Mouse (Mus musculus) right cerebral cortex, postnatal 36 days (tissue): ENCODE results near the gene Itpr1.
A peak's percentile ranks its signal among the peaks of the same experiment; 100 is the strongest.

ENCODE experiments used
- DNase-seq, 2 experiments: peaks; one replicate each; pipeline ENCODE4 v3.0.0; 2022; ENCODE audit warnings: low spot score in 2 of 2, mixed read lengths in 1 of 2

Gene Itpr1

GRCm38 (mm10) chr6:108435467-108435866 is 222.6 kb downstream of the Itpr1 start:
- no peak for DNase-seq

GRCm38 (mm10) chr6:108436608-108437007 is 223.7 kb downstream of the Itpr1 start:
- DNase-seq = peak in 1 of 2 experiments; percentile 52

GRCm38 (mm10) chr6:108441290-108441689 is 228.4 kb downstream of the Itpr1 start:
- DNase-seq = no peak

GRCm38 (mm10) chr6:108442291-108442690 is 229.4 kb downstream of the Itpr1 start:
- no peak for DNase-seq

- DNase-seq = peak; percentile 37 to 73
Observed at GRCm38 (mm10) chr6:108444435-108444834, 231.5 kb downstream of the Itpr1 start.

GRCm38 (mm10) chr6:108445006-108445405 is 232.1 kb downstream of the Itpr1 start:
- DNase-seq = no peak

- DNase-seq = no peak
Observed at GRCm38 (mm10) chr6:108446766-108447165, 233.9 kb downstream of the Itpr1 start.

- DNase-seq = peak in 1 of 2 experiments; percentile 65
Observed at GRCm38 (mm10) chr6:108447179-108447845, 234.4 kb downstream of the Itpr1 start.

GRCm38 (mm10) chr6:108448016-108448735 is 235.3 kb downstream of the Itpr1 start:
- DNase-seq = no peak

- DNase-seq = no peak
Observed at GRCm38 (mm10) chr6:108448864-108449263, 236.0 kb downstream of the Itpr1 start.

GRCm38 (mm10) chr6:108451536-108451935 is 238.6 kb downstream of the Itpr1 start:
- no peak for DNase-seq

- DNase-seq = no peak
Observed at GRCm38 (mm10) chr6:108453618-108454017, 240.7 kb downstream of the Itpr1 start.

GRCm38 (mm10) chr6:108454061-108454891 is 241.4 kb downstream of the Itpr1 start:
- peak; percentile 76 to 90 for DNase-seq

GRCm38 (mm10) chr6:108454979-108455836 is 242.3 kb downstream of the Itpr1 start:
- no peak for DNase-seq

GRCm38 (mm10) chr6:108456231-108457062 is 243.6 kb downstream of the Itpr1 start:
- peak; percentile 79 to 85 for DNase-seq

- DNase-seq = peak; percentile 34 to 59
Observed at GRCm38 (mm10) chr6:108457063-108457405, 244.1 kb downstream of the Itpr1 start.

GRCm38 (mm10) chr6:108457516-108458181 is 244.8 kb downstream of the Itpr1 start:
- DNase-seq = no peak

GRCm38 (mm10) chr6:108458182-108458571 is 245.3 kb downstream of the Itpr1 start:
- no peak for DNase-seq

- no peak for DNase-seq
Observed at GRCm38 (mm10) chr6:108458826-108459225, 245.9 kb downstream of the Itpr1 start.
